Mouse (Mus musculus) intestine, embryonic 16.5 days (tissue): ENCODE measurements around the gene Erlin1. TPM values are rescaled to one million over a fixed set of nuclear protein-coding genes. Genes with fewer than 3 reads are reported as not detected.

ENCODE experiments used
- ATAC-seq: fragments of 200-750 bp; cut with Nextera tagmentation; 2 replicates; pipeline ENCODE4 v1.8.0; 2017; ENCODE audit warnings: moderate TSS enrichment, moderate library complexity
- H3K27ac ChIP-seq: fragments of 300-500 bp; sonication (generic); 2 replicates; pipeline ENCODE4 v1.5.1; 2014; ENCODE audit warnings: mild to moderate bottlenecking, low read length
- H3K27me3 ChIP-seq: fragments of 300-500 bp; sonication (generic); replicated peaks from 2 replicates; pipeline ENCODE4 v1.6.1; 2014; ENCODE audit warnings: low read length, control low read depth, mixed read lengths; ENCODE audit not compliant: control insufficient read depth, insufficient read depth
- H3K36me3 ChIP-seq: fragments of 300-500 bp; sonication (generic); 2 replicates; pipeline ENCODE4 v1.6.1; 2014; ENCODE audit warnings: low read length, control low read depth; ENCODE audit not compliant: control insufficient read depth, insufficient read depth
- H3K4me1 ChIP-seq: fragments of 300-500 bp; sonication (generic); 2 replicates; pipeline ENCODE4 v1.6.1; 2014; ENCODE audit warnings: low read length, control low read depth, mixed read lengths; ENCODE audit not compliant: control insufficient read depth, insufficient read depth
- H3K4me2 ChIP-seq: fragments of 300-500 bp; sonication (generic); 2 replicates; pipeline ENCODE4 v1.6.1; 2014; ENCODE audit warnings: low read depth, low read length, control low read depth
- H3K4me3 ChIP-seq: fragments of 300-500 bp; sonication (generic); 2 replicates; pipeline ENCODE4 v1.5.1; 2014; ENCODE audit warnings: mild to moderate bottlenecking, low read length
- H3K9ac ChIP-seq: fragments of 300-500 bp; sonication (generic); 2 replicates; pipeline ENCODE4 v1.6.1; 2014; ENCODE audit warnings: low read depth, low read length
- H3K9me3 ChIP-seq: fragments of 300-500 bp; sonication (generic); 2 replicates; pipeline ENCODE4 v1.6.1; 2016; ENCODE audit warnings: low read length, control low read depth; ENCODE audit not compliant: control insufficient read depth
- WGBS: fragments of 180-500 bp; shearing (Covaris S2); extraction: QIAGEN DNeasy Blood & Tissue Kit; methylation state at CpG from one replicate; pipeline ENCODE4 v1.1.7; 2014; 5-methylcytosine and 5-hydroxymethylcytosine counted together
- polyA plus RNA-seq: library from polyadenylated mRNA; unstranded; fragments of >200 nt; fragmentation: Nextera tagmentation; extraction: Ambion mirVana; gene quantifications from 2 replicates; pipeline ENCODE4 v1.2.1, GENCODE M21; 2015

Erlin1 gene
- polyA plus RNA-seq, 1 experiment from 2014 or later = 43.9 TPM

- no peak for ATAC-seq
- Histone ChIP-seq H3K36me3 (no peaks in the 10 kb centered on the region), H3K27ac (no peak overlapping the region), H3K4me1 (peaks cover 11% of the 10 kb centered on the region), H3K9ac (no peak overlapping the region), H3K4me3 (peak overlapping the region; percentile 67), H3K4me2 (peak overlapping the region; percentile 77; the same call in 1 of the 2 replicates), H3K9me3 (no peaks in the 10 kb centered on the region), H3K27me3 (no peaks in the 10 kb centered on the region)
- WGBS = 82% methylated on average over 4 of the region's 4 CpGs
Measured at GRCm38 (mm10) chr19:44068232-44068631, 1.4 kb downstream of the Erlin1 start.

- H3K9me3 ChIP-seq = no peaks in the 10 kb centered on the region
- 70% methylated on average over 9 of the region's 9 CpGs for WGBS
- no peaks in the 10 kb centered on the region for H3K27me3 ChIP-seq
- H3K27ac ChIP-seq = no peak overlapping the region
- peak; percentile 69 for ATAC-seq
- H3K4me2 ChIP-seq = 0 out of 2 replicates have a peak overlapping the region, but pooled peaks have one; percentile 77
- no peaks in the 10 kb centered on the region for H3K36me3 ChIP-seq
- peaks cover 11% of the 10 kb centered on the region for H3K4me1 ChIP-seq
- H3K4me3 ChIP-seq = no peak overlapping the region
- H3K9ac ChIP-seq = no peak overlapping the region
Measured at GRCm38 (mm10) chr19:44067323-44068049, 2.1 kb downstream of the Erlin1 start.

- Histone ChIP-seq H3K4me1 (peaks cover 7% of the 10 kb centered on the region; the same call in 1 of the 2 replicates), H3K4me3 (no peak overlapping the region), H3K9me3 (no peaks in the 10 kb centered on the region), H3K36me3 (0 out of 2 replicates have a peak, but pooled peaks cover 3% of the 10 kb centered on the region), H3K27me3 (no peaks in the 10 kb centered on the region), H3K9ac (no peak overlapping the region), H3K27ac (no peak overlapping the region), H3K4me2 (no peak overlapping the region)
- WGBS = 91% methylated on average over 2 of the region's 2 CpGs
- ATAC-seq = no peak
Measured at GRCm38 (mm10) chr19:44064734-44065133, 4.9 kb downstream of the Erlin1 start.

GRCm38 (mm10) chr19:44063773-44064172, 5.8 kb downstream of the Erlin1 start:
- Histone ChIP-seq H3K9me3 (no peaks in the 10 kb centered on the region), H3K36me3 (0 out of 2 replicates have a peak, but pooled peaks cover 3% of the 10 kb centered on the region), H3K9ac (no peak overlapping the region), H3K4me2 (no peak overlapping the region), H3K27ac (no peak overlapping the region), H3K4me1 (peaks cover 7% of the 10 kb centered on the region; the same call in 1 of the 2 replicates), H3K27me3 (no peaks in the 10 kb centered on the region), H3K4me3 (no peak overlapping the region)
- 79% methylated on average over 7 of the region's 7 CpGs for WGBS
- ATAC-seq = peak; percentile 47; the same call in 1 of the 2 replicates

GRCm38 (mm10) chr19:44060226-44060625, 9.4 kb downstream of the Erlin1 start:
- 85% methylated on average over 3 of the region's 3 CpGs for WGBS
- H3K27me3 ChIP-seq = no peaks in the 10 kb centered on the region
- ATAC-seq = no peak
- H3K4me1 ChIP-seq = peaks cover 2% of the 10 kb centered on the region; the same call in 1 of the 2 replicates
- H3K9me3 ChIP-seq = no peaks in the 10 kb centered on the region
- H3K9ac ChIP-seq = no peak overlapping the region
- H3K36me3 ChIP-seq = 0 out of 2 replicates have a peak, but pooled peaks cover 3% of the 10 kb centered on the region
- no peak overlapping the region for H3K27ac ChIP-seq
- H3K4me3 ChIP-seq = no peak overlapping the region
- H3K4me2 ChIP-seq = no peak overlapping the region

GRCm38 (mm10) chr19:44055173-44055826, 14.3 kb downstream of the Erlin1 start:
- 0 out of 2 replicates have a peak, but pooled peaks cover 6% of the 10 kb centered on the region for H3K36me3 ChIP-seq
- 69% methylated on average over 4 of the region's 4 CpGs for WGBS
- no peaks in the 10 kb centered on the region for H3K4me1 ChIP-seq
- peak overlapping the region; percentile 65 for H3K27ac ChIP-seq
- peak; percentile 93 for ATAC-seq
- no peak overlapping the region for H3K4me2 ChIP-seq
- no peaks in the 10 kb centered on the region for H3K9me3 ChIP-seq
- no peaks in the 10 kb centered on the region for H3K27me3 ChIP-seq
- H3K9ac ChIP-seq = no peak overlapping the region
- no peak overlapping the region for H3K4me3 ChIP-seq

- Histone ChIP-seq H3K4me1 (0 out of 2 replicates have a peak, but pooled peaks cover 6% of the 10 kb centered on the region), H3K36me3 (peaks cover 8% of the 10 kb centered on the region; the same call in 1 of the 2 replicates), H3K9ac (no peak overlapping the region), H3K27me3 (no peaks in the 10 kb centered on the region), H3K9me3 (no peaks in the 10 kb centered on the region), H3K27ac (no peak overlapping the region), H3K4me3 (no peak overlapping the region), H3K4me2 (no peak overlapping the region)
- WGBS = 54% methylated on average over 4 of the region's 4 CpGs
- peak; percentile 47 for ATAC-seq
Measured at GRCm38 (mm10) chr19:44050388-44050787, 19.2 kb downstream of the Erlin1 start.

- Histone ChIP-seq H3K4me1 (0 out of 2 replicates have a peak, but pooled peaks cover 6% of the 10 kb centered on the region), H3K27me3 (no peaks in the 10 kb centered on the region), H3K4me3 (no peak overlapping the region), H3K36me3 (peaks cover 8% of the 10 kb centered on the region; the same call in 1 of the 2 replicates), H3K9ac (no peak overlapping the region), H3K27ac (peak overlapping the region; percentile 48; the same call in 1 of the 2 replicates), H3K9me3 (no peaks in the 10 kb centered on the region), H3K4me2 (no peak overlapping the region)
- no peak; the same call in 1 of the 2 replicates for ATAC-seq
- 49% methylated on average over 3 of the region's 3 CpGs for WGBS
Measured at GRCm38 (mm10) chr19:44049282-44049681, 20.3 kb downstream of the Erlin1 start.

GRCm38 (mm10) chr19:44045847-44046246, 23.7 kb downstream of the Erlin1 start:
- 0 out of 2 replicates have a peak, but pooled peaks cover 6% of the 10 kb centered on the region for H3K4me1 ChIP-seq
- H3K9me3 ChIP-seq = no peaks in the 10 kb centered on the region
- no peak overlapping the region for H3K27ac ChIP-seq
- 86% methylated on average over 3 of the region's 3 CpGs for WGBS
- no peak for ATAC-seq
- peaks cover 5% of the 10 kb centered on the region; the same call in 1 of the 2 replicates for H3K36me3 ChIP-seq
- no peak overlapping the region for H3K9ac ChIP-seq
- no peaks in the 10 kb centered on the region for H3K27me3 ChIP-seq
- no peak overlapping the region for H3K4me3 ChIP-seq
- H3K4me2 ChIP-seq = no peak overlapping the region
